17 mouse cellular contexts compared by ENCODE assay signal in genomic region chr19:44351756-44352155, GRCm38 (mm10). TPM values are rescaled to one million over a fixed set of nuclear protein-coding genes. Genes with fewer than 3 reads are reported as not detected.
"Had no signal": no experiment of that assay in that cellular context is flagged by ENCODE, and none has a peak within 500 bp of the region (broad histone marks: within the 10 kb centered on the region; RNA-seq: fewer than 3 reads in every experiment).

No protein-coding gene starts in this region.

- H3K4me3 ChIP-seq: neural tube, embryonic 12.5 days; neural tube, embryonic 13.5 days; neural tube, embryonic 15.5 days; stomach, embryonic 15.5 days had no signal

- H3K4me1 ChIP-seq: neural tube, embryonic 12.5 days; neural tube, embryonic 13.5 days; neural tube, embryonic 15.5 days; stomach, embryonic 15.5 days had no signal

- H3K9me3 ChIP-seq: neural tube, embryonic 12.5 days; neural tube, embryonic 13.5 days; neural tube, embryonic 15.5 days; stomach, embryonic 15.5 days had no signal

- H3K27me3 ChIP-seq: neural tube, embryonic 12.5 days; neural tube, embryonic 13.5 days; neural tube, embryonic 15.5 days; stomach, embryonic 15.5 days had no signal

- H3K27ac ChIP-seq: neural tube, embryonic 12.5 days; neural tube, embryonic 13.5 days; neural tube, embryonic 15.5 days; stomach, embryonic 15.5 days; stomach, postnatal 0 days had no signal

- DNase-seq: retina, postnatal 1 day; right cerebral cortex, adult 18-20 months; right cerebral cortex, postnatal 14 days; right cerebral cortex, postnatal 25 days; right cerebral cortex, postnatal 4 days; thymus, adult 18-20 months; thymus, adult 2 months; thymus, postnatal 14 days; thymus, postnatal 25 days; thymus, postnatal 36 days; thymus, postnatal 4 days had no signal

- H3K9ac ChIP-seq: neural tube, embryonic 12.5 days; neural tube, embryonic 13.5 days; neural tube, embryonic 15.5 days; stomach, embryonic 15.5 days had no signal

- H3K4me2 ChIP-seq: neural tube, embryonic 12.5 days; neural tube, embryonic 13.5 days; neural tube, embryonic 15.5 days; stomach, embryonic 15.5 days had no signal

- H3K36me3 ChIP-seq: neural tube, embryonic 12.5 days; neural tube, embryonic 13.5 days; neural tube, embryonic 15.5 days; stomach, embryonic 15.5 days had no signal

RNA-seq across cellular contexts. Expression of gene Scd4, which starts 18.9 kb away (rescaled TPM):
- polyA plus RNA-seq: neural tube, embryonic 11.5 days had no signal
